Mouse (Mus musculus): Measurements from ENCODE around the gene Cops7b.

GRCm38 (mm10) chr1:86657071-86657470, 74.4 kb downstream of the Cops7b start:
- no peak for TF ChIP-seq POLR2A (IDR thresholded peaks at IDR 0.05; ENCODE audit: low read depth, low read length)
- no peak for TF ChIP-seq CTCF (IDR thresholded peaks at IDR 0.05; ENCODE audit: extremely low read depth, insufficient read length, insufficient replicate concordance, low read depth, low read length)
